Mouse (Mus musculus) heart, adult 2 months (tissue): ENCODE measurements at regions not wholly inside any gene's neighbourhood (a gene's known extent, or its start where the extent isn't known, plus 50 kb on each side); places are given as distances from the start of the nearest gene placed in this dataset.

ENCODE experiments used
- DNase-seq, 2 experiments: peaks; one replicate each; pipeline ENCODE4 v3.0.0; 2021
- H3K27ac ChIP-seq: fragments of 200-600 bp; 2 replicates; pipeline ENCODE4 v1.8.1; 2022
- H3K27me3 ChIP-seq: fragments of 200-500 bp; 2 replicates; pipeline ENCODE4 v1.6.1; 2012; ENCODE audit warnings: mild to moderate bottlenecking, low read length, inconsistent platforms, mixed read lengths; ENCODE audit not compliant: control insufficient read depth, insufficient read depth
- H3K36me3 ChIP-seq: fragments of 200-500 bp; 2 replicates; pipeline ENCODE4 v1.6.1; 2012; ENCODE audit warnings: low read length, inconsistent platforms; ENCODE audit not compliant: control insufficient read depth, insufficient read depth
- H3K4me1 ChIP-seq: fragments of 200-500 bp; 2 replicates; pipeline ENCODE4 v1.6.1; 2011; ENCODE audit warnings: low read length; ENCODE audit not compliant: control insufficient read depth, insufficient read depth
- H3K4me3 ChIP-seq: fragments of 200-600 bp; 2 replicates; pipeline ENCODE4 v1.8.1; 2022
- H3K79me2 ChIP-seq: fragments of 200-500 bp; replicated peaks from 2 replicates; pipeline ENCODE4 v1.6.1; 2012; ENCODE audit warnings: mild to moderate bottlenecking, inconsistent platforms, low read length, moderate library complexity, mixed read lengths; ENCODE audit not compliant: control insufficient read depth, insufficient read depth
- H3K9ac ChIP-seq: fragments of 200-500 bp; 2 replicates; pipeline ENCODE4 v1.6.1; 2012; ENCODE audit warnings: low read depth, mild to moderate bottlenecking, control low read depth, inconsistent platforms, low read length, mixed read lengths
- CTCF ChIP-seq: fragments of 200-600 bp; IDR thresholded peaks from 2 replicates; pipeline ENCODE4 v1.8.1; 2022; ENCODE audit warnings: antibody characterized with exemption, mild to moderate bottlenecking, moderate library complexity
- EP300 ChIP-seq: fragments of 200-500 bp; IDR thresholded peaks from 2 replicates; pipeline ENCODE4 v1.6.1; 2011; ENCODE audit warnings: low read depth, low read length, control low read depth; ENCODE audit not compliant: insufficient read depth
- POLR2A ChIP-seq: fragments of 200-500 bp; IDR thresholded peaks from 2 replicates; pipeline ENCODE4 v1.6.1; 2011; ENCODE audit warnings: mild to moderate bottlenecking, low read depth, low read length, control low read depth; ENCODE audit not compliant: insufficient read depth
- WGBS: fragments of 180-500 bp; shearing (Covaris S2); methylation state at CpG from one replicate; pipeline ENCODE4 v1.1.7; 2018; 5-methylcytosine and 5-hydroxymethylcytosine counted together
- intact Hi-C: fragments of 180-260 bp; cut with DNase I; formaldehyde crosslinking; loops from one replicate; pipeline ENCODE4 v1.15.1; 2025

GRCm38 (mm10) chr10:111739471-111740138 is 232.9 kb upstream of the Krr1 start:
- Histone ChIP-seq H3K27ac (no peak overlapping the region), H3K79me2 (no peaks in the 10 kb centered on the region), H3K4me1 (no peaks in the 10 kb centered on the region), H3K9ac (no peak overlapping the region), H3K36me3 (no peaks in the 10 kb centered on the region), H3K27me3 (no peaks in the 10 kb centered on the region), H3K4me3 (no peak overlapping the region)
- TF ChIP-seq POLR2A (no peak), CTCF (no peak), EP300 (no peak)
- DNase-seq = no peak
- intact Hi-C loops = no loop called here
- 56% methylated on average over 5 of the region's 5 CpGs for WGBS

GRCm38 (mm10) chr10:111740586-111741265 is 231.7 kb upstream of the Krr1 start:
- intact Hi-C loops = no loop called here
- Histone ChIP-seq H3K27me3 (no peaks in the 10 kb centered on the region), H3K27ac (no peak overlapping the region), H3K9ac (no peak overlapping the region), H3K36me3 (no peaks in the 10 kb centered on the region), H3K4me1 (no peaks in the 10 kb centered on the region), H3K79me2 (no peaks in the 10 kb centered on the region), H3K4me3 (no peak overlapping the region)
- TF ChIP-seq POLR2A = no peak
- no peak for TF ChIP-seq EP300
- no peak for TF ChIP-seq CTCF
- no peak for DNase-seq
- 68% methylated on average over 9 of the region's 9 CpGs for WGBS

- 57% methylated on average over 5 of the region's 5 CpGs for WGBS
- intact Hi-C loops = no loop called here
Observed at GRCm38 (mm10) chr10:111741301-111741945, 231.0 kb upstream of the Krr1 start.

GRCm38 (mm10) chr10:111743291-111743690 is 229.2 kb upstream of the Krr1 start:
- intact Hi-C loops = no loop called here
- Histone ChIP-seq H3K4me1 (no peaks in the 10 kb centered on the region), H3K79me2 (no peaks in the 10 kb centered on the region), H3K27me3 (no peaks in the 10 kb centered on the region), H3K4me3 (no peak overlapping the region), H3K27ac (no peak overlapping the region), H3K9ac (no peak overlapping the region), H3K36me3 (no peaks in the 10 kb centered on the region)
- 95% methylated on average over 9 of the region's 9 CpGs for WGBS
- DNase-seq = no peak
- no peak for TF ChIP-seq EP300
- no peak for TF ChIP-seq POLR2A
- TF ChIP-seq CTCF = no peak

More at GRCm38 (mm10) chr10:111741301-111741945, 231.0 kb upstream of the Krr1 start:
- no peak overlapping the region for H3K4me3 ChIP-seq
- no peaks in the 10 kb centered on the region for H3K36me3 ChIP-seq
- H3K4me1 ChIP-seq = no peaks in the 10 kb centered on the region
- H3K79me2 ChIP-seq = no peaks in the 10 kb centered on the region
- no peak for DNase-seq
- H3K9ac ChIP-seq = no peak overlapping the region
- no peak overlapping the region for H3K27ac ChIP-seq
- TF ChIP-seq CTCF = no peak
- no peak for TF ChIP-seq EP300
- no peak for TF ChIP-seq POLR2A
- no peaks in the 10 kb centered on the region for H3K27me3 ChIP-seq

- H3K27ac ChIP-seq = no peak overlapping the region
- no peak overlapping the region for H3K9ac ChIP-seq
- intact Hi-C loops = no loop called here
- no peak for DNase-seq
- no peaks in the 10 kb centered on the region for H3K79me2 ChIP-seq
- WGBS = 89% methylated on average over 3 of the region's 3 CpGs
- TF ChIP-seq EP300 = no peak
- TF ChIP-seq POLR2A = no peak
- no peak for TF ChIP-seq CTCF
- H3K4me1 ChIP-seq = no peaks in the 10 kb centered on the region
- H3K27me3 ChIP-seq = no peaks in the 10 kb centered on the region
- no peaks in the 10 kb centered on the region for H3K36me3 ChIP-seq
- H3K4me3 ChIP-seq = no peak overlapping the region
Observed at GRCm38 (mm10) chr10:111745116-111745515, 227.3 kb upstream of the Krr1 start.
